Mouse (Mus musculus) liver, embryonic 12.5 days (tissue): ENCODE data around the gene Olfr135. TPM values are rescaled to one million over a fixed set of nuclear protein-coding genes. Genes with fewer than 3 reads are reported as not detected.

ENCODE experiments used
- ATAC-seq: fragments of 200-750 bp; cut with Nextera tagmentation; 2 replicates; pipeline ENCODE4 v1.8.0; 2017; ENCODE audit warnings: moderate number of reproducible peaks, mild to moderate bottlenecking, moderate library complexity
- H3K27ac ChIP-seq: fragments of 300-500 bp; sonication (generic); 2 replicates; pipeline ENCODE4 v1.5.1; 2016; ENCODE audit warnings: mild to moderate bottlenecking
- H3K27me3 ChIP-seq: fragments of 300-500 bp; sonication (generic); replicated peaks from 2 replicates; pipeline ENCODE4 v1.6.1; 2016; ENCODE audit warnings: mild to moderate bottlenecking, moderate library complexity
- H3K36me3 ChIP-seq: fragments of 300-500 bp; sonication (generic); 2 replicates; pipeline ENCODE4 v1.6.1; 2016; ENCODE audit warnings: mild to moderate bottlenecking, moderate library complexity
- H3K4me1 ChIP-seq: fragments of 300-500 bp; sonication (generic); 2 replicates; pipeline ENCODE4 v1.6.1; 2016
- H3K4me2 ChIP-seq: fragments of 300-500 bp; sonication (generic); 2 replicates; pipeline ENCODE4 v1.6.1; 2016; ENCODE audit warnings: mild to moderate bottlenecking, moderate library complexity
- H3K4me3 ChIP-seq: fragments of 300-500 bp; sonication (generic); 2 replicates; pipeline ENCODE4 v1.5.1; 2016; ENCODE audit warnings: mild to moderate bottlenecking, moderate library complexity
- H3K9ac ChIP-seq: fragments of 300-500 bp; sonication (generic); 2 replicates; pipeline ENCODE4 v1.6.1; 2016; ENCODE audit warnings: mild to moderate bottlenecking, moderate library complexity
- H3K9me3 ChIP-seq: fragments of 300-500 bp; sonication (generic); replicated peaks from 2 replicates; pipeline ENCODE4 v1.6.1; 2016; ENCODE audit warnings: mild to moderate bottlenecking, moderate library complexity
- whole genome bisulfite sequencing: fragments of 180-500 bp; shearing (Covaris S2); methylation state at CpG from one replicate; pipeline ENCODE4 v1.1.7; 2016; ENCODE audit not compliant: insufficient replicate concordance; 5-methylcytosine and 5-hydroxymethylcytosine counted together
- polyA plus RNA-seq: library from polyadenylated mRNA; unstranded; fragments of >200 nt; fragmentation: Nextera tagmentation; extraction: Ambion mirVana; gene quantifications from 2 replicates; pipeline ENCODE4 v1.2.1, GENCODE M21; 2016

Gene Olfr135
- polyA plus RNA-seq: not detected in 2 replicates

- H3K4me1 ChIP-seq: no peaks in the 10 kb centered on the region
- 71% methylated on average over 1 of the region's 1 CpGs for WGBS
Measured at GRCm38 (mm10) chr17:38204035-38204434, at the start of gene Olfr135. Olfr135 (plus strand) TSS chr17:38204335.

DNA sequence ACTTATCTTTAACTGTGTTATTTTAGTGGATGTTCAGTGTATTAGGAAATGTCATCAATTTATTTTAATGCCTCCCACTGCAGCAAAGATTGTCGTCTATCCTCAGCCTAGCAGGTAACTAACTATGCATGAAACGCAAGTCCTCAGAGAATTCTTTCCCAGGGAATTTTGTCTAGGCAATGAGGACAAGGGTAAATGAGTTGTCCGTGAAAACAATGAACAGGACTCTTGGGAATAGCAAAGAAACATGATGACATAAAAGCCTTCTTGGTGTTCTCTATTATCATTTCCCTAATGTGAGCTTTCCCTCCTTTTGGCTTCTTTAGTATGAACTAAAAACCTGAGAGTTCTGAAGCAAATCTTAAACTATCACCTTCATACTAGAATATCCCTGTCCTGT lies 33.0 kb upstream of the Olfr135 start, which contains the start of gene Olfr134:
TSS of gene Olfr134 (plus strand) at position 301 of the 400 bp plus-strand sequence.
- Histone ChIP-seq H3K27me3 (no peaks in the 10 kb centered on the region), H3K9ac (no peak within 1 kb of the TSS), H3K9me3 (no peaks in the 10 kb centered on the region), H3K4me2 (no peak within 1 kb of the TSS), H3K27ac (no peak within 1 kb of the TSS), H3K4me3 (no peak within 1 kb of the TSS), H3K4me1 (no peaks in the 10 kb centered on the region), H3K36me3 (no peaks in the 10 kb centered on the region)
- no peak for ATAC-seq
- WGBS: 47% methylated on average over 3 of the region's 3 CpGs

More at GRCm38 (mm10) chr17:38204035-38204434, at the start of gene Olfr135:
- H3K9me3 ChIP-seq: 0 out of 2 replicates have a peak, but pooled peaks cover 1% of the 10 kb centered on the region
- no peaks in the 10 kb centered on the region for H3K36me3 ChIP-seq
- H3K9ac ChIP-seq: no peak within 1 kb of the TSS
- ATAC-seq: no peak
- H3K4me3 ChIP-seq: no peak within 1 kb of the TSS
- H3K27me3 ChIP-seq: no peaks in the 10 kb centered on the region
- H3K4me2 ChIP-seq: no peak within 1 kb of the TSS
- H3K27ac ChIP-seq: no peak within 1 kb of the TSS

Other genes starting within 250 kb of the Olfr135 start
- not detected in 2 replicates for gene Olfr129, start 144.3 kb upstream of the Olfr135 start, polyA plus RNA-seq
- gene Olfr130, start 140.4 kb upstream of the Olfr135 start, polyA plus RNA-seq: not detected in 2 replicates
- not detected in 2 replicates for gene Olfr131, start 115.6 kb upstream of the Olfr135 start, polyA plus RNA-seq
- gene Olfr132, start 69.8 kb upstream of the Olfr135 start, polyA plus RNA-seq: not detected in 2 replicates
- gene Olfr133, start 59.1 kb upstream of the Olfr135 start, polyA plus RNA-seq: not detected in 2 replicates
- gene Olfr134, start 32.9 kb upstream of the Olfr135 start, polyA plus RNA-seq: not detected in 2 replicates
- gene Olfr138, start 56.7 kb downstream of the Olfr135 start, polyA plus RNA-seq: not detected in 2 replicates
- gene Olfr137, start 103.2 kb downstream of the Olfr135 start, polyA plus RNA-seq: not detected in 2 replicates
- not detected in 2 replicates for gene Olfr136, start 125.5 kb downstream of the Olfr135 start, polyA plus RNA-seq
- gene Esp36, start 215.8 kb downstream of the Olfr135 start, polyA plus RNA-seq: not detected in 2 replicates